Mouse (Mus musculus): ENCODE data around the gene Syt9. TPM values are rescaled to one million over a fixed set of nuclear protein-coding genes. Genes with fewer than 3 reads are reported as not detected.
"Not testable (repeated sequence)": the region's sequence is repeated elsewhere in the genome, so short reads cannot be mapped to it uniquely, and the experiment has no call there.

The Syt9 gene
- polyA plus RNA-seq, 1 experiment from 2014 or later, result 2.2 TPM

DNA sequence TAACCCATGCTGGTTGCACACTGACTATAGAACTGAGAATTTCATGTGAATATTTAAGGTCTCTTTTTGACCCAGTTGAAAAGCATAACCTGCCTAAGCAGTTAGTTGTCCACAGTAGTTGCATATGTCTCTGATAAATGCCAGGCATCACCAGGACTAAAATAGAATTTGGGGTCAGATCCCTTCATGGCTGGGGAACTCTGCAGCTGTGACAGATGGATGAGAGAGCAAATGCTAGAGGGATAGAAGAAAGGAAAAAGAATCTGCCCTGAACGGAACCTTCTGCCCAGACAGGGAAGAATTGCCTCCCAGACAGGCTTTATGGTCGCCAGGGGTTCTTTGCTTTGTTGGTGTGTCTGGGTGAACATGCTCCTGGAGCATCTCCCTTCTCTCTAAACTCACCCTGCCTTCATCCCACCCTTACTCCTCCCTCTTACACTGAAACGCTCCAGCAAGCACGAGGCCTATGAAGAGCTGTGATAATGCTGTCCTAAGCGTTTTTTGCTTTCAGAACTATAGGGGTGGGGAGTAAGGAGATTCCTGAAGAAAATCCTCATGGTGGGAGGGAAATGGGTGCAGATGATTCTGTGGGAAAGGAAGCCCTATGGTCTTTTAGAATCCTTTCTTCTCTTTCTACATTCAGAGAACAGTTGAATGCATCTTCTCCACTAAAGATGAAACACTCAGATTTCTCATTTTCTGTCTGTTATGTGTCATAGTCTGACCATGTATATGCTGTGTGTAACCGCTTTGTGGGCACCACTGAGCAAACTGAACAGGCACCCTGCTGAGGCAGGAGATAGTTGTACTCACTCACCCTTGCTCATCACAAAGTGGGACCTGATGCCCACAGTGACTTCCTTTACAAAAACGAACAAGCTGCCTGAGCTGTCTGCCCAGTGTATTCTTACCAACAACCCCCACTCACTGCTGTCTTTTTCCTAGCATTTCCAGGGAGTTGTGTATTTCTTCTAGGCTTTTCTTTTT lies 108.7 kb downstream of the Syt9 start:
- no peak overlapping the region for H3K4me3 ChIP-seq (ENCODE audit: low read depth, low read length)
- ATAC-seq (replicated peaks; ENCODE audit: low FRiP score) (no peak), DNase-seq (ENCODE audit: low spot score) (no peak)
- 58% methylated on average over 7 of the region's 7 CpGs for WGBS
- H3K9ac ChIP-seq (ENCODE audit: low read depth, low read length), result no peak overlapping the region
- no peak overlapping the region for H3K27ac ChIP-seq (ENCODE audit: low read depth, low read length)
- H3K4me1 ChIP-seq (replicated peaks; ENCODE audit: control insufficient read depth, insufficient read depth, low read length), result no peaks in the 10 kb centered on the region
- no peaks in the 10 kb centered on the region for H3K27me3 ChIP-seq (replicated peaks; ENCODE audit: control insufficient read depth, insufficient read depth, low read length)
- no peaks in the 10 kb centered on the region for H3K36me3 ChIP-seq (ENCODE audit: control insufficient read depth, insufficient read depth, low read length)
- H3K4me2 ChIP-seq, result no peak overlapping the region
- no peaks in the 10 kb centered on the region for H3K9me3 ChIP-seq (ENCODE audit: control insufficient read depth, low read length)

DNA sequence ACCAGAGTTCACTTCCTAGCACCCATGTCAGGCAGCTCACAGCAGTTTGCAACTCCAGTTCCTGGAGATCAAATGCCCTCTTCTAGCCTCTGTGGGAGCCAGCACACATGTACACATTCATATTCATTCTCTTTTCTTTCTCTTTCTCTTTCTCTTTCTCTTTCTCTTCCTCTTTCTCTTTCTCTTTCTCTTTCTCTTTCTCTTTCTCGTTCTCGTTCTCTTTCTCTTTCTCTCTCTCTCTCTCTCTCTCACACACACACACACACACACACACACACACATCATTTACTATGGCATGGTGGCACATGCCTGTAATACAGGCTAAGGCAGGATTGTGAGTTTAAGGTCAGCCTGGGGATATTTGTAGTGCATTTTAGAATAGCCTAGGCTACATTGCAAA lies 115.2 kb downstream of the Syt9 start:
- H3K36me3 ChIP-seq (ENCODE audit: control insufficient read depth, insufficient read depth, low read length); H3K4me2 ChIP-seq; H3K4me3 ChIP-seq (ENCODE audit: low read depth, low read length); H3K27ac ChIP-seq (ENCODE audit: low read depth, low read length); H3K9ac ChIP-seq (ENCODE audit: low read depth, low read length); H3K4me1 ChIP-seq (replicated peaks; ENCODE audit: control insufficient read depth, insufficient read depth, low read length); H3K27me3 ChIP-seq (replicated peaks; ENCODE audit: control insufficient read depth, insufficient read depth, low read length); H3K9me3 ChIP-seq (ENCODE audit: control insufficient read depth, low read length); DNase-seq (ENCODE audit: low spot score); ATAC-seq (replicated peaks; ENCODE audit: low FRiP score): not testable (repeated sequence)
- WGBS, result 79% methylated on average over 2 of the region's 2 CpGs

DNA sequence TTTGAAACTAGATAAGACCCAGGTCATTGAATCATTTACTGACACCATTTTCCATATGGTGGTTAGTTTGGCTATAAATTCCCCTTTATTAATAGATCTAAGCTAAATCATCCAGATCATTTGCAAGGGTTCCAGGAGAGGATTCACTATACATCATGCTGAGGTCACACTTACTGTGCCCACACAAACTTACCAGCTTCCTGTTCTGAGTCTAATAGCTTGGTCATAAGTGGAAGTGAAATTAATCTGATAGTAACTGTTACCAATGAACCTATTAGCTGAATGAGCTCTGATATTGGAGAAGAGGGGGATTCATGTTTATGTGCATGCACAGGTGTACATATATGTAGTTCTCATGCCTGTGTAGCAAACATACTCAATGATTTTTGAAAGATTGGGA lies 124.9 kb downstream of the Syt9 start:
- no peak overlapping the region for H3K4me2 ChIP-seq

DNA sequence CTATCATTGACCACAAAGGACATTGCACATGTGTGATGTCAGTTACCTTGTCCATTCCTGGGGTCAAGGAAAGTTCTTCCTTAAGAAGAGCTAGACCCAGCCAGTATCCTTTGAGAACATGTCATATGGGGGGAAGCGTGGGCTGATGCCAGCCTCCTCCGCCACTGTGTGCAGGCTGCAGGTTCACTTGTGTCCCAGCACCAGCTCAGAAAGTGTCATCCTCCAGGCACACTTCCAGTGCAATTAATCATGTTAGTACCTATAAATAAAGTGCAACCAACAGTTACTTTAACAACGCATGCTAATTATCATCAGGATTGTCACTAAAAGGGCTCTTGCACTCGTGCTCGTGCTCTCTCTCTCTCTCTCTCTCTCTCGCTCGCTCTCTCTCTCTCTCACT lies 126.4 kb downstream of the Syt9 start:
- Histone ChIP-seq H3K36me3 (ENCODE audit: control insufficient read depth, insufficient read depth, low read length) (no peaks in the 10 kb centered on the region), H3K9me3 (ENCODE audit: control insufficient read depth, low read length) (no peaks in the 10 kb centered on the region), H3K4me3 (ENCODE audit: low read depth, low read length) (no peak overlapping the region), H3K4me1 (replicated peaks; ENCODE audit: control insufficient read depth, insufficient read depth, low read length) (no peaks in the 10 kb centered on the region), H3K27me3 (replicated peaks; ENCODE audit: control insufficient read depth, insufficient read depth, low read length) (no peaks in the 10 kb centered on the region), H3K4me2 (no peak overlapping the region), H3K27ac (ENCODE audit: low read depth, low read length) (no peak overlapping the region), H3K9ac (ENCODE audit: low read depth, low read length) (no peak overlapping the region)
- no peak for ATAC-seq (replicated peaks; ENCODE audit: low FRiP score)
- WGBS, result 84% methylated on average over 7 of the region's 7 CpGs
- DNase-seq (ENCODE audit: low spot score), result no peak

More for the DNA sequence above, 124.9 kb downstream of the Syt9 start:
- DNase-seq (ENCODE audit: low spot score) (no peak), ATAC-seq (replicated peaks; ENCODE audit: low FRiP score) (no peak)
- Histone ChIP-seq H3K4me3 (ENCODE audit: low read depth, low read length) (no peak overlapping the region), H3K4me1 (replicated peaks; ENCODE audit: control insufficient read depth, insufficient read depth, low read length) (no peaks in the 10 kb centered on the region), H3K27ac (ENCODE audit: low read depth, low read length) (no peak overlapping the region), H3K9ac (ENCODE audit: low read depth, low read length) (no peak overlapping the region), H3K27me3 (replicated peaks; ENCODE audit: control insufficient read depth, insufficient read depth, low read length) (no peaks in the 10 kb centered on the region), H3K36me3 (ENCODE audit: control insufficient read depth, insufficient read depth, low read length) (no peaks in the 10 kb centered on the region), H3K9me3 (ENCODE audit: control insufficient read depth, low read length) (no peaks in the 10 kb centered on the region)

DNA sequence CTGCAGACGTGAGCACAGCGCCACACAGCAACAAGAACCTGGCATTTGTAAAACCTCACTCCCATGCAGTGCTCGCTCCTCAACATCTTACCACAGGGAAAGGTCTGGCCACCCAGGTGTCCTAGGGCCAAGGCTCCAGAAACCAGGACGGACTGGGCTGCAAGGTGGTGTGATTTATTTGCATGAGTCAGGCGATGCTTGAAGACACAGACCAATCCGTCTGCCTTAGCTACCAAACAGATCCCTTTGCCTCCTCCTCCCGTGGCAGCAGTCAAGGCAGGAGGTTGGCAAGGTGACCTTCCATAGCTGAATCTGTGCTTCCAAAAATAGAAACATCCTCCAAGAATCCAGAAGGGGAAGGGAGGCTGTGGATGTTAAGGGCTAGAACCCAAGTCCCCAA lies 130.1 kb downstream of the Syt9 start:
- 73% methylated on average over 7 of the region's 7 CpGs for WGBS
- Histone ChIP-seq H3K4me1 (replicated peaks; ENCODE audit: control insufficient read depth, insufficient read depth, low read length) (no peaks in the 10 kb centered on the region), H3K27ac (ENCODE audit: low read depth, low read length) (no peak overlapping the region), H3K27me3 (replicated peaks; ENCODE audit: control insufficient read depth, insufficient read depth, low read length) (no peaks in the 10 kb centered on the region), H3K36me3 (ENCODE audit: control insufficient read depth, insufficient read depth, low read length) (no peaks in the 10 kb centered on the region), H3K4me2 (no peak overlapping the region), H3K9ac (ENCODE audit: low read depth, low read length) (no peak overlapping the region), H3K9me3 (ENCODE audit: control insufficient read depth, low read length) (no peaks in the 10 kb centered on the region), H3K4me3 (ENCODE audit: low read depth, low read length) (no peak overlapping the region)
- ATAC-seq (replicated peaks; ENCODE audit: low FRiP score) (no peak), DNase-seq (ENCODE audit: low spot score) (no peak)

DNA sequence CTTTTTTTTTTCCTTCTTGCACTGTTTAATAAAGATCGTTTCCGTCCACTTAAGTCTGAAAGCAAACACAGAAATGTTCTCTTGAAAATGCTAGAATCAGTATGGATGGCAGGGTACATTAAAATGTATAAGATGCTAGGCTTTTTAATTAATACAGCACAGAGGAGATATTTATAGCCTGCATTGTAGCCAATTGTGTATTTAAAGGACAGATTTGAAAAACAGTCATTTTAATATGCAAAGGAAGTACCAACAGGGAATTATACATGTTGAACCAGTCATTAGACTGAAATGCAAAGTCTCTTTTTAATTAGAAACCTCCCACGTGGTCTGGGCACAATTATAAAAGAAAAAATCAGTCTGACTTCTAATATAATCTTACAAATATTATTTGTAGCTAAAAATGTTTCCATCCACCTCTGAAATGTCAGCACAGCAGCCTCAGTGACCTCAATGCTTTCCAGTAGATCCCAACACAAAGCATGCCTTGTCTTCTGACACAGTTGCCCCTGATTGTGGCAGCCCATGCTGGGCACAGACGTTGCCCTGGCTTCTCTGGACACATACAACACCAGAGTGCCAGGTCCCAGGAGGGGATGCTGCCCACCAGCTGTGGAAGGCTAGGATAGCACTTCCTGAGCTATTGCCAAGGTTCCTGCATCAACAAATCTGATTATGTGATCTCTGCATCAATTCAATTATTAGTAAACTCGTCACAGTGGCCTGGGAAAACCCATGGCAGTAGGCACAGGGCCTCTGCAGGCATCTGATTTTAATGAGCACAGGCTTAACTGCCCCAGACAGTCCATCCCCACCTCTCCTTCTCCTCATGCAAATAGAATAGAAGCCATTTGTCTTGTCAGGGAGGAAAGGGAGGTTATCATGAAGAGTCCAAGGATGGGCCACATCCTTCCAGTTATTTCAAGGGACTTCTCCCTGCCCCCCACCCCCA lies 134.5 kb downstream of the Syt9 start:
- no peaks in the 10 kb centered on the region for H3K36me3 ChIP-seq (ENCODE audit: control insufficient read depth, insufficient read depth, low read length)
- no peak overlapping the region for H3K9ac ChIP-seq (ENCODE audit: low read depth, low read length)
- H3K27ac ChIP-seq (ENCODE audit: low read depth, low read length), result no peak overlapping the region
- ATAC-seq (replicated peaks; ENCODE audit: low FRiP score), result no peak
- no peaks in the 10 kb centered on the region for H3K9me3 ChIP-seq (ENCODE audit: control insufficient read depth, low read length)
- no peaks in the 10 kb centered on the region for H3K27me3 ChIP-seq (replicated peaks; ENCODE audit: control insufficient read depth, insufficient read depth, low read length)
- no peaks in the 10 kb centered on the region for H3K4me1 ChIP-seq (replicated peaks; ENCODE audit: control insufficient read depth, insufficient read depth, low read length)
- no peak overlapping the region for H3K4me3 ChIP-seq (ENCODE audit: low read depth, low read length)
- no peak overlapping the region for H3K4me2 ChIP-seq
- 66% methylated on average over 5 of the region's 5 CpGs for WGBS
- DNase-seq (ENCODE audit: low spot score), result no peak

- Histone ChIP-seq H3K9me3 (ENCODE audit: control insufficient read depth, low read length) (no peaks in the 10 kb centered on the region), H3K27me3 (replicated peaks; ENCODE audit: control insufficient read depth, insufficient read depth, low read length) (no peaks in the 10 kb centered on the region), H3K27ac (ENCODE audit: low read depth, low read length) (no peak overlapping the region), H3K4me2 (no peak overlapping the region), H3K9ac (ENCODE audit: low read depth, low read length) (no peak overlapping the region), H3K36me3 (ENCODE audit: control insufficient read depth, insufficient read depth, low read length) (no peaks in the 10 kb centered on the region), H3K4me3 (ENCODE audit: low read depth, low read length) (no peak overlapping the region), H3K4me1 (replicated peaks; ENCODE audit: control insufficient read depth, insufficient read depth, low read length) (no peaks in the 10 kb centered on the region)
- WGBS, result 72% methylated on average over 3 of the region's 3 CpGs
- no peak for ATAC-seq (replicated peaks; ENCODE audit: low FRiP score)
- DNase-seq (ENCODE audit: low spot score), result no peak
Measured at GRCm38 (mm10) chr7:107507920-107508319, 137.4 kb downstream of the Syt9 start.

DNA sequence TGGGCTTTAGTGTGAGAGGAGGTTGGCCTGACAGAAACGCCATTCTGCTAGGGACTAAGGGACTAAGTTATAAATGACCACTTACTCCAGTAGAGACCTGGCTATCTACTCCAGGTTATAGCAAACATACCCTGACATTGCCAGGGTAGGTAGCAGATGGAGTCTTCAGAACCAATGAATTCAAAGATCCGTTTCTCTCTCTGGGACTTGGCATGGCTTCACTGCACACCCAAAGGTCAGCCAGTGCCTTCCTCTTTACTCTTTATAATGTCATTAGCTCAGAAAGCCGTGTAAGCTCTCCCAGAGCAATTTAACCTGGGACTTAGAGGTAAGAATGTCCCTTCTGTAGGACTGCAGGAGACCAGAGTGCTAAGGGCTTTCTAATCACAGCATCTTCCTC lies 139.2 kb downstream of the Syt9 start:
- H3K36me3 ChIP-seq (ENCODE audit: control insufficient read depth, insufficient read depth, low read length), result no peaks in the 10 kb centered on the region
- no peak overlapping the region for H3K4me3 ChIP-seq (ENCODE audit: low read depth, low read length)
- WGBS, result 66% methylated on average over 3 of the region's 3 CpGs
- no peak overlapping the region for H3K9ac ChIP-seq (ENCODE audit: low read depth, low read length)
- H3K4me1 ChIP-seq (replicated peaks; ENCODE audit: control insufficient read depth, insufficient read depth, low read length), result no peaks in the 10 kb centered on the region
- no peaks in the 10 kb centered on the region for H3K27me3 ChIP-seq (replicated peaks; ENCODE audit: control insufficient read depth, insufficient read depth, low read length)
- no peak overlapping the region for H3K4me2 ChIP-seq
- no peaks in the 10 kb centered on the region for H3K9me3 ChIP-seq (ENCODE audit: control insufficient read depth, low read length)
- ATAC-seq (replicated peaks; ENCODE audit: low FRiP score) (no peak), DNase-seq (ENCODE audit: low spot score) (no peak)
- H3K27ac ChIP-seq (ENCODE audit: low read depth, low read length), result no peak overlapping the region
